Mouse (Mus musculus): ENCODE measurements at regions not wholly inside any gene's neighbourhood (a gene's known extent, or its start where the extent isn't known, plus 50 kb on each side); places are given as distances from the start of the nearest gene placed in this dataset.
A peak's percentile ranks its signal among the peaks of the same experiment; 100 is the strongest.

DNA sequence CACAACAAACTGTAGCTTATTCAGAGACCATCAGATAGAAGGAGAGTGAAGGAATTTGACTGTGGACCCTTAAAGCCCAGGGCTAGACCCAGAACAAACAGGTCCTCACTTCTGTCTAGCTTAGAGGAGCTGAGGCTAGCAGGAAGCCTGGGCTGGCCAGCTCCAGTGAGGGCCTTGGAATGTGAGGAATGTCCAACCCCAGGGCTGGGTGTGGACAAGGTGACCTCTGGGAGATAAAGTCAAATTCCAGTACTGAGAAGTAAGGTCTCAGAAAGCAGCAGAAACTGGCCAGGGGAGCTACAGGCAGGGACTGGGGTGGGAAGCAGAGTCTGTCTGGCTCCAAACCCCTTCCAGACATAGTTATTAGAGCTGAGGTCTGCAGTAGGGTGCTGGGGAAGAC is 51.0 kb upstream of the Ssbp3 start:
- ATAC-seq (ENCODE audit: low FRiP score) (no peak), DNase-seq (ENCODE audit: low spot score) (no peak)
- H3K9ac ChIP-seq (ENCODE audit: low read depth, low read length): no peak overlapping the region
- no peak overlapping the region for H3K4me2 ChIP-seq (replicated peaks; ENCODE audit: low read depth, low read length)
- H3K4me3 ChIP-seq (ENCODE audit: low read depth, low read length): no peak overlapping the region
- no peaks in the 10 kb centered on the region for H3K9me3 ChIP-seq (ENCODE audit: control insufficient read depth, low read length)
- 0 out of 2 replicates have a peak overlapping the region, but pooled peaks have one; percentile 6 for H3K27ac ChIP-seq (ENCODE audit: low read depth, low read length)
- H3K36me3 ChIP-seq (ENCODE audit: control insufficient read depth, insufficient read depth, low read length): no peaks in the 10 kb centered on the region
- no peaks in the 10 kb centered on the region for H3K27me3 ChIP-seq (ENCODE audit: control insufficient read depth, insufficient read depth, low read length)
- H3K4me1 ChIP-seq (replicated peaks; ENCODE audit: control insufficient read depth, insufficient read depth, low read length): peaks cover 21% of the 10 kb centered on the region

DNA sequence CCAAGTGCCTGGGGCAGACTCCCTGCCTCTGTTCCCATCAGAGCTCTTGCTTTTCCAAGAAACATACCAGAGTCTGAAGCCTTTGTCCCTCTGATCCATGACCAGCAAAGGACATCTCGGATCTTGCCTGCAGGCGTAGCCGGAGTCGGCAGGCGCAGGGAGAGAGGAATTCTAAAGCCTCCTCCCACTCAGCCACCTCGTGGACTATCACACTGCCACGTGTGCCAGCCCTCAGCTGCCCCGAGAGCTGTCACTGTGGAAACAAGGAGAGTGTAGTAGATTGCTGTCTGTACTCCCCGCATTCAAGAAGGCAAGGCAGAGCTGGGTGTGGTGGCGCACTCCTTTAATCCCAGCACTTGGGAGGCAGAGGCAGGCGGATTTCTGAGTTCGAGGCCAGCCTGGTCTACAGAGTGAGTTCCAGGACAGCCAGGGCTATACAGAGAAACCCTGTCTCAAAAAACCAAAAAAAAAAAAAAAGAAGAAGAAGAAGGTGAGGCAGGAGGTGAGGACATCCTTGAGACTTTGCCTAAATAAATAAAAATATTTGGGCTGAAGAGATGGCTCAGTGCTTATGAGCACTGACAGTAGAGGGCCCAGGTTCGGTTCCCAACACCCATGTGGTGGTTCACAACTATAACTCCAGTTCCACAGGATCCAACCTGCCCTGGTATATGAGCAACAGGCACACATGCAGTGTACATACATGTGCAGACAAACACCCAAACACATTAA is 52.0 kb upstream of the Ssbp3 start:
- H3K36me3 ChIP-seq (ENCODE audit: control insufficient read depth, insufficient read depth, low read length): no peaks in the 10 kb centered on the region
- H3K4me3 ChIP-seq (ENCODE audit: low read depth, low read length): no peak overlapping the region
- no peak for DNase-seq (ENCODE audit: low spot score)
- no peak overlapping the region for H3K27ac ChIP-seq (ENCODE audit: low read depth, low read length)
- H3K27me3 ChIP-seq (ENCODE audit: control insufficient read depth, insufficient read depth, low read length): no peaks in the 10 kb centered on the region
- no peak for ATAC-seq (ENCODE audit: low FRiP score)
- H3K4me1 ChIP-seq (replicated peaks; ENCODE audit: control insufficient read depth, insufficient read depth, low read length): peaks cover 25% of the 10 kb centered on the region
- no peak overlapping the region for H3K4me2 ChIP-seq (replicated peaks; ENCODE audit: low read depth, low read length)
- 75% methylated on average over 13 of the region's 13 CpGs for WGBS
- H3K9ac ChIP-seq (ENCODE audit: low read depth, low read length): no peak overlapping the region
- H3K9me3 ChIP-seq (ENCODE audit: control insufficient read depth, low read length): no peaks in the 10 kb centered on the region

DNA sequence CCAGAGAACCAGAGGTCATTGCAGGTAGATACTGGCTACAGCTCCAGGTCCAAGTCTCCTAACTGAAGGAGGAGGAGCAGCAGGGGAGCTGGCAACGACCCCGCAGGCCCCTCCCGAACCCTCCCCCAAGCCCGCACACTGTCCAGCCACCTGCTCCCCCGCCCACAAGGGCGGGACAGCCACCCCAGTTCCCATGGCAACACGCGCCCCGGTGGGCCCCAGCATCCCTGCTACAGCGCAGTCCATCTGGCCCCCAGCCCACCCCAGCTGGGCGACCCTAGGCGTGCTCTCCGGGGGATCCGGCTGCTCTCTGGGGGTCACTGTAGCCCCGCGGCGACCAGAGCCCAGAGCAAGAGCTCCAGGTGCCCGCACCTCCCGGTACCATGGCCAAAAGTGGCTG is 51.0 kb upstream of the Acot11 start:
- peak; percentile 58 for DNase-seq (ENCODE audit: low spot score)
- peak; percentile 79 for ATAC-seq (ENCODE audit: low FRiP score)
- Histone ChIP-seq H3K36me3 (ENCODE audit: control insufficient read depth, insufficient read depth, low read length) (no peaks in the 10 kb centered on the region), H3K4me2 (replicated peaks; ENCODE audit: low read depth, low read length) (no peak overlapping the region), H3K27me3 (ENCODE audit: control insufficient read depth, insufficient read depth, low read length) (no peaks in the 10 kb centered on the region), H3K9ac (ENCODE audit: low read depth, low read length) (no peak overlapping the region), H3K4me3 (ENCODE audit: low read depth, low read length) (no peak overlapping the region), H3K27ac (ENCODE audit: low read depth, low read length) (peak overlapping the region; percentile 72; the same call in 1 of the 2 replicates), H3K4me1 (replicated peaks; ENCODE audit: control insufficient read depth, insufficient read depth, low read length) (peaks cover 20% of the 10 kb centered on the region), H3K9me3 (ENCODE audit: control insufficient read depth, low read length) (no peaks in the 10 kb centered on the region)
- WGBS: 4% methylated on average over 15 of the region's 19 CpGs

DNA sequence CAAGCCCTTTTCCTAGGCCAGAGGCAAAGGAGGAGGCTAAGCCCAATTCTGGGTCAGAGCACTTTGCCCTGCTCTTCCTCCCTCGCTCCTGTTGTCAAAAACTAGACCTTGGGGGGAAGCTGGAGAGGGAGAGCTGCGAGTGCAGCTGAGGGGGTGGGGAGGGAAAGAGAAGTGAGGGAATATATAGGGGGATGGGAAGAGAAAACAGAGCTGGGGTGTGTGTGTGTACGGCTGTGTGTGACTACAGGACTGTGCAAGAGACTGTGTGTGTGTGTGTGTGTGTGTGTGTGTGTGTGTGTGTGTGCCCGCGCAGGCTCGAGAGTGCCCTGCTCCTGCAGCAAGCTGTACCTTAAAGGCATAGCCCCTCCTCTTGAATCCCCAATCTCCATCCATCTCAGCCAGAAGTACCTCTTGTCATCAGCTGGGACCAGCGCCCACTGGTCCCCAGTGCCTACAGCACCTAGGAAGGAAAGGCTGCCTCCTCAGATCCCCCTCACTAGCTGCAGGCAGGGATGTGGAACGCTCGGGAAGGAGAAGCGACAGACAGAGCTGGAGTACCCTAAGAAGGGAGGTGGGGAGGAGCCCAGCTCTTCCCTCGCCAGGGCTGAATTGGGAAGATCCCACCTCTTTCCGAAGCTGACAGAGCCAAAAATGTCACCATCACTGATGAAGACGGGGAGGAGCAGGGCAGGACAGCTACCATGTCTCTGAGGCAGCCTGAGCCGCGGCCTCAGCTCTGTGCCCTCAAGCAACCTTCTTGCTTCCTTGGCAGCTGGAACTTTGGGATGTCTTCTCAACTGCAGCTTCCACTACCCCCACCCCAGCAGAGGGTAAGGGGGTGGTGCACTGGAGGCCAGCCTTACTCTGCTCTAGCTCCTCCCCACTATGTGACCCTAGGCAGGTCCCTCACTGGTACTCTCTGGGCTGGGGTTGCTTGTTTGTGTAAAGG is 49.8 kb upstream of the Acot11 start:
- ATAC-seq (ENCODE audit: low FRiP score): peak; percentile 70

More for the DNA sequence above, 49.8 kb upstream of the Acot11 start:
- H3K9me3 ChIP-seq (ENCODE audit: control insufficient read depth, low read length): no peaks in the 10 kb centered on the region
- peak overlapping the region; percentile 23 for H3K4me2 ChIP-seq (replicated peaks; ENCODE audit: low read depth, low read length)
- H3K27ac ChIP-seq (ENCODE audit: low read depth, low read length): peak overlapping the region; percentile 72
- no peaks in the 10 kb centered on the region for H3K27me3 ChIP-seq (ENCODE audit: control insufficient read depth, insufficient read depth, low read length)
- WGBS: 4% methylated on average over 14 of the region's 15 CpGs
- DNase-seq (ENCODE audit: low spot score): peak; percentile 59
- H3K4me1 ChIP-seq (replicated peaks; ENCODE audit: control insufficient read depth, insufficient read depth, low read length): peaks cover 20% of the 10 kb centered on the region
- H3K36me3 ChIP-seq (ENCODE audit: control insufficient read depth, insufficient read depth, low read length): no peaks in the 10 kb centered on the region
- peak overlapping the region; percentile 45 for H3K9ac ChIP-seq (ENCODE audit: low read depth, low read length)
- H3K4me3 ChIP-seq (ENCODE audit: low read depth, low read length): no peak overlapping the region

Data from hindbrain, embryonic 11.5 days (tissue).